Mouse (Mus musculus): Measurements from ENCODE around the gene 2510009E07Rik. TPM values are rescaled to one million over a fixed set of nuclear protein-coding genes. Genes with fewer than 3 reads are reported as not detected.
"Not testable (repeated sequence)": the region's sequence is repeated elsewhere in the genome, so short reads cannot be mapped to it uniquely, and the experiment has no call there.

Gene 2510009E07Rik
- polyA plus RNA-seq, 1 experiment from 2014 or later, result 21.7 TPM

DNA sequence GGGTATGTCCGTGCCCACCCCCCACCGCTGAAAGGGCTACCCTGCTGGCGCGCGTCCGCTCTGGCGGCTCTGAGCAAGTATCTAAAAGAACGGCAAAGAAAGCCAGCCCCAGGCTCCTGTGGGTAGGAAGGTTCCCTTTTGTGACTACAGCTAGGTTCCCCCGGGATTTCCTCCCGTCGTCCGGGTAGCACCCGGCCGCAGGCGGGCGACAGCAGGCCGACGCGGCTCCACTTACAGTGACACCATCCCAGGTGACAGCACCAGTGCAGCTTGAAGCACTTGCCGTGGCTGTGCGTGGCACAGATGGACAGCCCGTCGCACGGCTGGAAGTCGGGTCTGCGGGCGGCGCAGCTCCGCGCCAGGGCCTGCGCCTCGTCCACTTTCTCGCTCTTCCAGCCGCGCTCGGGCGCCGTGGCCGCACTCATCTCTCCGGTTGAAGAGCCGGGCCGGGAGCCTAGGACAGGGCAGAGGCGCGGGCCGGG is 443 bp downstream of the 2510009E07Rik start:
- H3K36me3 ChIP-seq (ENCODE audit: control insufficient read depth, insufficient read depth, low read length), result no peaks in the 10 kb centered on the region
- H3K9me3 ChIP-seq (ENCODE audit: control insufficient read depth, low read length), result no peaks in the 10 kb centered on the region
- peaks cover 14% of the 10 kb centered on the region for H3K4me1 ChIP-seq (replicated peaks; ENCODE audit: control insufficient read depth, insufficient read depth, low read length)
- peak overlapping the region; percentile 91 for H3K9ac ChIP-seq (ENCODE audit: low read length)
- peak overlapping the region; percentile 92 for H3K4me3 ChIP-seq (ENCODE audit: low read length)
- peak overlapping the region; percentile 88 for H3K27ac ChIP-seq (ENCODE audit: low read length)
- H3K27me3 ChIP-seq (ENCODE audit: control insufficient read depth, insufficient read depth, low read depth, low read length), result peaks cover 2% of the 10 kb centered on the region; the same call in 1 of the 2 replicates
- peak overlapping the region; percentile 98 for H3K4me2 ChIP-seq (ENCODE audit: low read depth, low read length)
- WGBS, result 1% methylated on average over 25 of the region's 45 CpGs
- ATAC-seq (ENCODE audit: low read depth), result peak; percentile 65

GRCm38 (mm10) chr16:21690216-21690755 is 4.2 kb downstream of the 2510009E07Rik start:
- Histone ChIP-seq H3K4me2 (ENCODE audit: low read depth, low read length) (no peak overlapping the region), H3K36me3 (ENCODE audit: control insufficient read depth, insufficient read depth, low read length) (no peaks in the 10 kb centered on the region), H3K27me3 (ENCODE audit: control insufficient read depth, insufficient read depth, low read depth, low read length) (peaks cover 2% of the 10 kb centered on the region; the same call in 1 of the 2 replicates), H3K9me3 (ENCODE audit: control insufficient read depth, low read length) (no peaks in the 10 kb centered on the region), H3K4me3 (ENCODE audit: low read length) (no peak overlapping the region), H3K4me1 (replicated peaks; ENCODE audit: control insufficient read depth, insufficient read depth, low read length) (peaks cover 14% of the 10 kb centered on the region), H3K27ac (ENCODE audit: low read length) (no peak overlapping the region), H3K9ac (ENCODE audit: low read length) (no peak overlapping the region)
- ATAC-seq (ENCODE audit: low read depth), result no peak
- WGBS, result 49% methylated on average over 5 of the region's 5 CpGs

GRCm38 (mm10) chr16:21689141-21689540 is 5.3 kb downstream of the 2510009E07Rik start:
- Histone ChIP-seq H3K27ac (ENCODE audit: low read length) (no peak overlapping the region), H3K27me3 (ENCODE audit: control insufficient read depth, insufficient read depth, low read depth, low read length) (peaks cover 2% of the 10 kb centered on the region; the same call in 1 of the 2 replicates), H3K4me1 (replicated peaks; ENCODE audit: control insufficient read depth, insufficient read depth, low read length) (peaks cover 14% of the 10 kb centered on the region), H3K9ac (ENCODE audit: low read length) (no peak overlapping the region), H3K4me2 (ENCODE audit: low read depth, low read length) (no peak overlapping the region), H3K9me3 (ENCODE audit: control insufficient read depth, low read length) (no peaks in the 10 kb centered on the region), H3K4me3 (ENCODE audit: low read length) (no peak overlapping the region), H3K36me3 (ENCODE audit: control insufficient read depth, insufficient read depth, low read length) (no peaks in the 10 kb centered on the region)
- WGBS, result 83% methylated on average over 5 of the region's 5 CpGs
- ATAC-seq (ENCODE audit: low read depth), result no peak

GRCm38 (mm10) chr16:21687406-21687805 is 7.1 kb downstream of the 2510009E07Rik start:
- Histone ChIP-seq H3K4me1 (replicated peaks; ENCODE audit: control insufficient read depth, insufficient read depth, low read length) (peaks cover 8% of the 10 kb centered on the region), H3K27ac (ENCODE audit: low read length) (no peak overlapping the region), H3K4me3 (ENCODE audit: low read length) (no peak overlapping the region), H3K9me3 (ENCODE audit: control insufficient read depth, low read length) (0 out of 2 replicates have a peak, but pooled peaks cover 3% of the 10 kb centered on the region), H3K9ac (ENCODE audit: low read length) (no peak overlapping the region), H3K36me3 (ENCODE audit: control insufficient read depth, insufficient read depth, low read length) (peaks cover 2% of the 10 kb centered on the region; the same call in 1 of the 2 replicates), H3K27me3 (ENCODE audit: control insufficient read depth, insufficient read depth, low read depth, low read length) (no peaks in the 10 kb centered on the region), H3K4me2 (ENCODE audit: low read depth, low read length) (no peak overlapping the region)
- no peak for ATAC-seq (ENCODE audit: low read depth)
- 73% methylated on average over 5 of the region's 5 CpGs for WGBS

- Histone ChIP-seq H3K27ac (ENCODE audit: low read length) (no peak overlapping the region), H3K4me2 (ENCODE audit: low read depth, low read length) (no peak overlapping the region), H3K9ac (ENCODE audit: low read length) (no peak overlapping the region), H3K4me1 (replicated peaks; ENCODE audit: control insufficient read depth, insufficient read depth, low read length) (no peaks in the 10 kb centered on the region; the same call in 1 of the 2 replicates), H3K36me3 (ENCODE audit: control insufficient read depth, insufficient read depth, low read length) (no peaks in the 10 kb centered on the region), H3K4me3 (ENCODE audit: low read length) (no peak overlapping the region), H3K27me3 (ENCODE audit: control insufficient read depth, insufficient read depth, low read depth, low read length) (no peaks in the 10 kb centered on the region), H3K9me3 (ENCODE audit: control insufficient read depth, low read length) (no peaks in the 10 kb centered on the region)
- 84% methylated on average over 7 of the region's 7 CpGs for WGBS
- no peak for ATAC-seq (ENCODE audit: low read depth)
These were observed 17.7 kb downstream of the 2510009E07Rik start for GRCm38 (mm10) chr16:21676791-21677190.

GRCm38 (mm10) chr16:21673651-21674050 is 20.8 kb downstream of the 2510009E07Rik start:
- H3K27ac ChIP-seq (ENCODE audit: low read length); ATAC-seq (ENCODE audit: low read depth); H3K4me2 ChIP-seq (ENCODE audit: low read depth, low read length); H3K9me3 ChIP-seq (ENCODE audit: control insufficient read depth, low read length); H3K9ac ChIP-seq (ENCODE audit: low read length); H3K4me1 ChIP-seq (replicated peaks; ENCODE audit: control insufficient read depth, insufficient read depth, low read length); H3K27me3 ChIP-seq (ENCODE audit: control insufficient read depth, insufficient read depth, low read depth, low read length); H3K4me3 ChIP-seq (ENCODE audit: low read length); H3K36me3 ChIP-seq (ENCODE audit: control insufficient read depth, insufficient read depth, low read length): not testable (repeated sequence)
- 97% methylated on average over 1 of the region's 1 CpGs for WGBS

GRCm38 (mm10) chr16:21673046-21673445 is 21.4 kb downstream of the 2510009E07Rik start:
- H3K4me3 ChIP-seq (ENCODE audit: low read length); H3K4me2 ChIP-seq (ENCODE audit: low read depth, low read length); H3K4me1 ChIP-seq (replicated peaks; ENCODE audit: control insufficient read depth, insufficient read depth, low read length); H3K27me3 ChIP-seq (ENCODE audit: control insufficient read depth, insufficient read depth, low read depth, low read length); H3K36me3 ChIP-seq (ENCODE audit: control insufficient read depth, insufficient read depth, low read length); H3K9me3 ChIP-seq (ENCODE audit: control insufficient read depth, low read length); H3K9ac ChIP-seq (ENCODE audit: low read length); ATAC-seq (ENCODE audit: low read depth); H3K27ac ChIP-seq (ENCODE audit: low read length): not testable (repeated sequence)

GRCm38 (mm10) chr16:21671878-21672277 is 22.6 kb downstream of the 2510009E07Rik start:
- Histone ChIP-seq H3K27ac (ENCODE audit: low read length) (no peak overlapping the region), H3K9me3 (ENCODE audit: control insufficient read depth, low read length) (no peaks in the 10 kb centered on the region), H3K27me3 (ENCODE audit: control insufficient read depth, insufficient read depth, low read depth, low read length) (no peaks in the 10 kb centered on the region), H3K4me2 (ENCODE audit: low read depth, low read length) (no peak overlapping the region), H3K4me3 (ENCODE audit: low read length) (no peak overlapping the region), H3K36me3 (ENCODE audit: control insufficient read depth, insufficient read depth, low read length) (no peaks in the 10 kb centered on the region), H3K9ac (ENCODE audit: low read length) (no peak overlapping the region), H3K4me1 (replicated peaks; ENCODE audit: control insufficient read depth, insufficient read depth, low read length) (no peaks in the 10 kb centered on the region)
- 66% methylated on average over 4 of the region's 4 CpGs for WGBS
- no peak for ATAC-seq (ENCODE audit: low read depth)

DNA sequence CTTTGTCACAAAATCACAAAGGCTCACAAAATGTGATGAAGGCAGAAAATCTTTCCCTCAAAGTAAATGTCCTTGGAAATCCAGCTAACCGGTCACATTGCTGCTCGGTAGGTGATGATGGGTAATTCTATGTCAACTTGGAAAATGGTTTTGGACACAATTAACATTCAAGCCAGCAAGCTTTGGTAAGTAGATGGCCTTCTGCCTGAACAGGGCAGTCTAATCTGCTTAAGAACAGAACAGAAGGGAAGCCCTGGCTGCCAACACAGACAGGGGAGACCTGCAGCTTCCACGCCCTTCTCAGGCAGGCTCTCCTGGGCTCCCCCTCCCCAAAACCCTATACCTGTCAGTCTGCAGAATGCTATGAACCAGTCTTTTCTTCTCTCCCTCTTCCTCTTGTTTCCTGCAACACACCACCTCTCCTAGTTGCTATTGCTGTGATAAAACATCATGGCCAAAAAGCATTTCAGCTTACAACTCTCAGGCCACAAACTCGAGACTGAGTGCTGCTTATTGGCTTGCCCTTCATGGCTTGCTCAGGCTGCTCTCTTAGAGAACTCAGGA is 29.0 kb downstream of the 2510009E07Rik start:
- no peak overlapping the region for H3K9ac ChIP-seq (ENCODE audit: low read length)
- no peak overlapping the region for H3K4me3 ChIP-seq (ENCODE audit: low read length)
- no peaks in the 10 kb centered on the region for H3K9me3 ChIP-seq (ENCODE audit: control insufficient read depth, low read length)
- no peaks in the 10 kb centered on the region for H3K4me1 ChIP-seq (replicated peaks; ENCODE audit: control insufficient read depth, insufficient read depth, low read length)
- H3K27ac ChIP-seq (ENCODE audit: low read length), result no peak overlapping the region
- 38% methylated on average over 4 of the region's 4 CpGs for WGBS
- no peak overlapping the region for H3K4me2 ChIP-seq (ENCODE audit: low read depth, low read length)
- no peaks in the 10 kb centered on the region for H3K36me3 ChIP-seq (ENCODE audit: control insufficient read depth, insufficient read depth, low read length)
- no peaks in the 10 kb centered on the region; the same call in 1 of the 2 replicates for H3K27me3 ChIP-seq (ENCODE audit: control insufficient read depth, insufficient read depth, low read depth, low read length)
- no peak for ATAC-seq (ENCODE audit: low read depth)
